Mouse (Mus musculus): ENCODE measurements around the gene Fam13c. TPM values are rescaled to one million over a fixed set of nuclear protein-coding genes. Genes with fewer than 3 reads are reported as not detected.

The Fam13c gene
- polyA plus RNA-seq, 1 experiment, result not detected

DNA sequence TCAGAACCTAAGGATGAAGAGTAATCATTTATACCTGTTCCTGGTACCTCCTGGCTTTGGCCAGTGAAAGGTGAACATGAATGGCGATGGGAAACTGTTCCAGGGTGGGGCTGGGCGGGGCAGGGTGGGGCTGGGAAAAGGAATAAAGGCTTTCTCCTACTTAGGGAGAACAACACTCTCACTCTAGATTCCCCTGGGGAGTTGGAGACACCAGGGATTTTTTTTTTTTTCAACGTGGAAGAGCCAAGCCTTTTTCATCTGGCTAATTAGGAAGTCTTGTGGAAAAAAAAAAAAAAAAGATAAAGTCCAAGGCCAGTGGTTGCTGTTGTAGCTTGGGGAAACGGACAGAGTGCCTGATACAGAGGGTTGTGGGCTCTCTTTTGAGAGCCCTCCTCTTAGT lies 7.5 kb downstream of the Fam13c start:
- H3K4me1 ChIP-seq (ENCODE audit: control insufficient read depth, insufficient read depth, low read length), result peaks cover 4% of the 10 kb centered on the region
- no peak overlapping the region for H3K27ac ChIP-seq (ENCODE audit: insufficient read depth, low read depth, low read length)
- TF ChIP-seq POLR2A (IDR thresholded peaks at IDR 0.05; ENCODE audit: insufficient read depth, low read depth, low read length) (no peak), CTCF (IDR thresholded peaks at IDR 0.05; ENCODE audit: insufficient read depth, low read depth, low read length) (no peak)
- WGBS, result 63% methylated on average over 4 of the region's 4 CpGs
- no peak overlapping the region for H3K4me3 ChIP-seq (ENCODE audit: insufficient read depth, low read depth, low read length)

DNA sequence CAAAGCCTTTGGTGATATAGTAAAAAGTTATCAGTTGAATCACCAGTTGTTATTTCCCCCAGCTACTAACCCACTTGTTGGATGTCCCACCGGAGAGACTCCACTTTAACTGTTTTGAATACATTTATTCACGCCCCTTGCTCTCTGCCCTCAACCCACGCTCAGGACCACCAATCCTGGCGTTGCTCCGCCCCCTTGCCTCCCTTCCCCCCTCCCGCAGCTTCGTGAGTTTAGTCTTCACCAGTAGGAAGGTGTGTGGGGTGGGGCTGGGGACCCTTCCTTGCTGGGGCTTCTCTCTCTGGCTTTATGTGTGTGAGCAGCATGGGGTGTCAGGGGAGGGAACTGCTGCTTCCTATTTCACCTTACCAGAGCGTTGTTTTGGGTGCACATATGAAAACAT lies 8.9 kb downstream of the Fam13c start:
- Histone ChIP-seq H3K4me1 (ENCODE audit: control insufficient read depth, insufficient read depth, low read length) (peaks cover 2% of the 10 kb centered on the region; the same call in 1 of the 2 replicates), H3K4me3 (ENCODE audit: insufficient read depth, low read depth, low read length) (no peak overlapping the region), H3K27ac (ENCODE audit: insufficient read depth, low read depth, low read length) (no peak overlapping the region)
- TF ChIP-seq POLR2A (IDR thresholded peaks at IDR 0.05; ENCODE audit: insufficient read depth, low read depth, low read length), result no peak
- TF ChIP-seq CTCF (IDR thresholded peaks at IDR 0.05; ENCODE audit: insufficient read depth, low read depth, low read length), result no peak
- 69% methylated on average over 8 of the region's 8 CpGs for WGBS

DNA sequence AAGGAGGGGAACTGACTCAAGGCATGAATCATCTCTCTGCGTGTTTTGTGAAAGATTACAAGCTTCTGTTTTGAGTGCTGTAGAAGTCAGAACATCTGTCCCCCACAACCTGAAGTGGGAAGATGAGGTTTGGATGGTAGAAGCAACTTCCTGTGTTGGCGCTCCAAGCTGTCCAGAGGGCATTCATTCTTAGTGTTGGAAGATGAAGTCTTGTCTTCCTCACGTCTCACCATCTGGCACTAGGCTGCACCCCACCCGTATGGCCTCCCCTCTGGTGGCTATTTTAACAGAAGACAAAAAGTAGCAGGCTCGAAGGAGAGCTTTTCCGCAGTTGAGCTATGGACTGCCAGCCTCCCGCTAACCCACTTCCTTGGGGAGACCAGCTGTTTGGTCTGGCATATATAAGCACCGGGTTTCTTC lies 15.6 kb downstream of the Fam13c start:
- Histone ChIP-seq H3K4me3 (ENCODE audit: insufficient read depth, low read depth, low read length) (no peak overlapping the region), H3K27ac (ENCODE audit: insufficient read depth, low read depth, low read length) (no peak overlapping the region), H3K4me1 (ENCODE audit: control insufficient read depth, insufficient read depth, low read length) (no peaks in the 10 kb centered on the region)
- no peak for TF ChIP-seq POLR2A (IDR thresholded peaks at IDR 0.05; ENCODE audit: insufficient read depth, low read depth, low read length)
- no peak for TF ChIP-seq CTCF (IDR thresholded peaks at IDR 0.05; ENCODE audit: insufficient read depth, low read depth, low read length)
- 79% methylated on average over 8 of the region's 8 CpGs for WGBS

DNA sequence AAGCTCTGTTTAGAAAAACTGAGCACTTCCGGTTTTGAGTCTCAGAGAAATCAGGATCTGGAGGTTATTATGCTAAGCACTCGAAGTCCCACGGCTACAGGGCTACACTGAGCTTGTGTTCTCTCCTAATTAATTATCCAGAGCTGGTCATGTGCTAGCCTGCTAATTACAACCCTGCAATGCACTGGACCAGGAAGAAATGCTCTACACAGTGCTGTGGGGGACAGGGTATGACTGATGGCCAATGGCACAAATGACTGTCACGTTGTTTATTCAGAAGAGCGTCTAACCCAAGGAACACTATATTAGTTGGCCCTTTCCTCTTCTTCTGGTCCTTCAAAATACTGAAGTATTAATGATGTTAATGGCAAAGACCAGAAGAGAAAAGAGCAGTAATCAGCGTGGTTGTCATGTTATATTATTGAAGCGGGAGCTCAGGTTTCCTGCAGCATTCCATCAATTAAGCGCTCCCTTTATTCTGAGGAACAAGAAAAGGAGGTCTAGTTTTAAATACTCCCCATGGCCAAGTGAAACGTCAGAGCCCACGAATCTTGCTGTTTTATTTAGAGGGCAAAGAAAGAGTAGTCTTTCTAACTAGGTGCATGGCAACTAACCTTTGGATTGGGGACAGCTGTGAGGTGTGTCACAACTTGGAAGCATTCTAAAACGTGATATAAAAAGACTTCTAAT lies 18.4 kb downstream of the Fam13c start:
- 45% methylated on average over 11 of the region's 11 CpGs for WGBS
- Histone ChIP-seq H3K27ac (ENCODE audit: insufficient read depth, low read depth, low read length) (peak overlapping the region; percentile 3; the same call in 1 of the 2 replicates), H3K4me1 (ENCODE audit: control insufficient read depth, insufficient read depth, low read length) (0 out of 2 replicates have a peak, but pooled peaks cover 2% of the 10 kb centered on the region), H3K4me3 (ENCODE audit: insufficient read depth, low read depth, low read length) (no peak overlapping the region)
- TF ChIP-seq POLR2A (IDR thresholded peaks at IDR 0.05; ENCODE audit: insufficient read depth, low read depth, low read length) (no peak), CTCF (IDR thresholded peaks at IDR 0.05; ENCODE audit: insufficient read depth, low read depth, low read length) (no peak)

DNA sequence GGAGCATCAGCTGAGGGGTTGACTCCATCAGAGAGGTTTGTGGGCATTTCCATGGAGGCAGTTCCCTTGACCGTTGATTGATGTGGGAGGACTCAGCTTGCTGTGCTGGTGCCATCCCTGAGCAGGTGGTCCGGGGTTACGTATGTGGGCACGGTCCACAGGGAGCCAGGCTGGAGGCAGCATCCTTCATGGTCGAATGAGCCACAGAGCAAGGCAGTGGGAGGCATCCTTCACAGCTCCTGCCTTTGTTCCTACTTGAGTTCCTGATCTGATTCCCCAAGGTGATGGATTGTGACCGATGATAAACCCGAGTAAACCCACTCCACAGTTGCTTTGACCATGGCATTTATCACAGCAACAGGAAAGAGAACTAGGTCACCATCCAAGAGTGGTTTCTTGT lies 25.4 kb downstream of the Fam13c start:
- Histone ChIP-seq H3K4me1 (ENCODE audit: control insufficient read depth, insufficient read depth, low read length) (peaks cover 4% of the 10 kb centered on the region; the same call in 1 of the 2 replicates), H3K27ac (ENCODE audit: insufficient read depth, low read depth, low read length) (no peak overlapping the region), H3K4me3 (ENCODE audit: insufficient read depth, low read depth, low read length) (no peak overlapping the region)
- WGBS, result 78% methylated on average over 7 of the region's 7 CpGs
- TF ChIP-seq CTCF (IDR thresholded peaks at IDR 0.05; ENCODE audit: insufficient read depth, low read depth, low read length) (no peak), POLR2A (IDR thresholded peaks at IDR 0.05; ENCODE audit: insufficient read depth, low read depth, low read length) (no peak)

DNA sequence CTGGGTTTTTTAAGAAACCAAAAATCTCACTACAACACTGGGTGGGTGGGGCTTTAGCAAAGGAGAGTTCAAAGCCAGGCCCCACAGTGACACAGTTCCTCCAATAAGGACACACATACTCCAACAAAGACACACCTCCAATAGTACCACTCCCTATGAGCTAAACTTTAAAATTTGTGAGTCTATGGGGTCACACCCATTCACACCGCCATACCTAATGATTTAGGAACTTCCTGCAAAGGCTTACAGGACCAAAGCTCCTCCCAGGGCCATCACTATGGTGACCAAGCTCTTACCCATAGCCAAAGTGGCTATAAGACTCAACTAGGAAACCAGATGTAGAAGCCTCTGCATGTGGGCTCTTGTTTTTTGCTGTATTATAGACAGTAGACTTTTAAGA lies 30.6 kb downstream of the Fam13c start:
- 84% methylated on average over 1 of the region's 1 CpGs for WGBS
- H3K27ac ChIP-seq (ENCODE audit: insufficient read depth, low read depth, low read length), result no peak overlapping the region
- TF ChIP-seq POLR2A (IDR thresholded peaks at IDR 0.05; ENCODE audit: insufficient read depth, low read depth, low read length), result no peak
- no peak for TF ChIP-seq CTCF (IDR thresholded peaks at IDR 0.05; ENCODE audit: insufficient read depth, low read depth, low read length)

DNA sequence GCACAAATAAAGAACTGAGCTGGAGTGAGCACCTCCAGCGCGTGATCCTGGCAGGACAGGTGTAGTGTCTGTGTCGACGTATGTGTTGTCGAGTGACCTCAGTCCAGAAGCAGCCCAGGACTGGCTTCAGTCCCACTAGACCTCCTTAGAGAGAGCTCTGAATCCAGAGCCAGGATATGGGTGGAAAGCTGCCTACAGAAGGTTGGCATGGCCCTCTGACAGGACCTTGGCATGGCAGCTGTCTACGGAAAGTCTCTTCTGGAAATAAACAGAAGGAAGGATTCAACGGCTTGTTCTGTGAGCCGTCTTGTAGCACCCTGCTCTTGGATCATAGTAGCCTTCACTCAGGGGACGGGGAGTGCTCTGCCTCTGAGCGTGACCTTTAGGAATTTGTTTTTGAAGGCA lies 37.5 kb downstream of the Fam13c start:
- WGBS, result 64% methylated on average over 10 of the region's 10 CpGs
- TF ChIP-seq POLR2A (IDR thresholded peaks at IDR 0.05; ENCODE audit: insufficient read depth, low read depth, low read length), result no peak
- no peak for TF ChIP-seq CTCF (IDR thresholded peaks at IDR 0.05; ENCODE audit: insufficient read depth, low read depth, low read length)
- Histone ChIP-seq H3K27ac (ENCODE audit: insufficient read depth, low read depth, low read length) (no peak overlapping the region), H3K4me3 (ENCODE audit: insufficient read depth, low read depth, low read length) (no peak overlapping the region), H3K4me1 (ENCODE audit: control insufficient read depth, insufficient read depth, low read length) (0 out of 2 replicates have a peak, but pooled peaks cover 7% of the 10 kb centered on the region)

More for the DNA sequence above, 30.6 kb downstream of the Fam13c start:
- H3K4me1 ChIP-seq (ENCODE audit: control insufficient read depth, insufficient read depth, low read length), result no peaks in the 10 kb centered on the region
- H3K4me3 ChIP-seq (ENCODE audit: insufficient read depth, low read depth, low read length), result no peak overlapping the region

DNA sequence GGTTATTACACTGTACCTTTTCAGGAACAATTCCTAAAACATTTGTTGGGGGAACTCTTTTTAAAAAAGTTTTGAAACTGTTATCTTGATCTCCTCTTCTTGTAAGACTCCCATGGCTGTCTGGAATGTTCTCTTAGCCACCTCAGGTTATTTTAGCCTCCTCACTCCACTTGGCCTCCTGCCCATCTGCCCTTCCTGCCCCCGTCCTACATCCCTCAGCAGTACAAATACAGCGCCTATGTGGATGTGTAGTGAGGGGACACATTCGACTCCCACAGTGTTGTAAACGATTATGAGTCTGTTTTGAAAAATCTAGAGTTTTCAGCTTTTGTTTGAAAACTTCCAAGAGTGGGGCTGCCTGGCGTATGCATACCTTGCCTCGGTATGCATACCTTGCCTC lies 43.5 kb downstream of the Fam13c start:
- no peak for TF ChIP-seq POLR2A (IDR thresholded peaks at IDR 0.05; ENCODE audit: insufficient read depth, low read depth, low read length)
- TF ChIP-seq CTCF (IDR thresholded peaks at IDR 0.05; ENCODE audit: insufficient read depth, low read depth, low read length), result no peak
- WGBS, result 70% methylated on average over 6 of the region's 6 CpGs
- H3K27ac ChIP-seq (ENCODE audit: insufficient read depth, low read depth, low read length), result peak overlapping the region; percentile 35; the same call in 1 of the 2 replicates
- H3K4me1 ChIP-seq (ENCODE audit: control insufficient read depth, insufficient read depth, low read length), result 0 out of 2 replicates have a peak, but pooled peaks cover 4% of the 10 kb centered on the region
- H3K4me3 ChIP-seq (ENCODE audit: insufficient read depth, low read depth, low read length), result no peak overlapping the region

DNA sequence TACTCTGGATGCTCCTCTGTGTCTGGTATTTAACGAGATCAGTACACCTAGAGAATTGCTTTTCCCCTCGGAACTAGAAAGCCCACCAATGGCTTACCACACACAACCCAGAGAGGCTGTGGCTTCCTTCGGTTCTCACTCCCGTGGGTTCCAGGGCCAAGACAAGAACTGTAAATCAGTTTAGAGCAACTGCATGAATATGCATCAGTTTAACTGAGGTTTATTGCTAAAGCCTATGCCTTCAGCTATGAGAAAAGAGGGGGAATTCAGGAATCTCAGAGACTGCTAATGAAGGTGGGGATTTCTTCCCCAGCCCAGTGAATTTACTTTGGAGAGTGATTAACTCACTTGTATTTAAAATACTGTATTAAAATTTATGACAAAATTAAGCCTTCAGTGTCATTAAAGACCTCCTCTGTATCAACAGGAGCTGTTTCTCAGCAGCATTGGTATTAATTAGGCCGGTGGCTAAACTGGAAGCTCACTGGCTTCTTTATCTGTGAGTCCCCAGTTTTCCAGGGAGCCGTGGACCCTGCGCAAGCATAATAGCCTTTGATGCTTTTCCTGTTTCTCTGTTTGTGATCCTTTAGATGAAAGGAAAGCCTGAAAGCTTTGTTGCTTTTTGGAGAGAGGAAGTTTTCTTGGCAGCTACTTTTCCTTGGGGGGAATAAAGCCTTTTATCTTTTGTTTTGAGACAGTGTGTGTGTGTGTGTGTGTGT lies 44.4 kb downstream of the Fam13c start:
- WGBS, result 39% methylated on average over 7 of the region's 7 CpGs
- H3K4me3 ChIP-seq (ENCODE audit: insufficient read depth, low read depth, low read length), result no peak overlapping the region
- no peak for TF ChIP-seq POLR2A (IDR thresholded peaks at IDR 0.05; ENCODE audit: insufficient read depth, low read depth, low read length)
- no peak for TF ChIP-seq CTCF (IDR thresholded peaks at IDR 0.05; ENCODE audit: insufficient read depth, low read depth, low read length)
- no peak overlapping the region for H3K27ac ChIP-seq (ENCODE audit: insufficient read depth, low read depth, low read length)
- 0 out of 2 replicates have a peak, but pooled peaks cover 4% of the 10 kb centered on the region for H3K4me1 ChIP-seq (ENCODE audit: control insufficient read depth, insufficient read depth, low read length)

Data from olfactory bulb, adult 2 months (tissue).